Mouse (Mus musculus): ENCODE data around the gene Sh3bgrl3.

GRCm38 (mm10) chr4:134132519-134133095 is 4.0 kb upstream of the Sh3bgrl3 start:
- TF ChIP-seq EP300 (IDR thresholded peaks at IDR 0.05; ENCODE audit: low read depth) (no peak), CTCF (IDR thresholded peaks at IDR 0.05; ENCODE audit: low read depth) (no peak)

Measured in liver, postnatal 0 days (tissue).